Mouse (Mus musculus): ENCODE results near the gene Igf2. TPM values are rescaled to one million over a fixed set of nuclear protein-coding genes. Genes with fewer than 3 reads are reported as not detected.

The Igf2 gene
- polyA plus RNA-seq (2011; ENCODE audit: insufficient read depth, insufficient read length, low read depth, missing spikeins) = 272 and 297 TPM in 2 replicates

GRCm38 (mm10) chr7:142666659-142667058 lies at the start of gene Igf2:
TSS of gene Igf2 (minus strand) at chr7:142666816.
- TF ChIP-seq CTCF (IDR thresholded peaks at IDR 0.05; ENCODE audit: low read depth, low read length) = no peak
- TF ChIP-seq EP300 (IDR thresholded peaks at IDR 0.05; ENCODE audit: insufficient read depth, low read depth, low read length) = no peak
- Histone ChIP-seq H3K9ac (ENCODE audit: low read depth, poor library complexity, severe bottlenecking) (no peak within 1 kb of the TSS), H3K27ac (ENCODE audit: insufficient read depth, low read length) (no peak within 1 kb of the TSS), H3K36me3 (ENCODE audit: control insufficient read depth, insufficient read depth, low read length, poor library complexity, severe bottlenecking) (no peaks in the 10 kb centered on the region), H3K4me1 (ENCODE audit: control insufficient read depth, insufficient read depth, low read length) (no peaks in the 10 kb centered on the region), H3K9me3 (replicated peaks; ENCODE audit: control insufficient read depth, insufficient read depth, low read length, poor library complexity, severe bottlenecking) (peaks cover 22% of the 10 kb centered on the region), H3K27me3 (ENCODE audit: control insufficient read depth, insufficient read depth, low read length, poor library complexity, severe bottlenecking) (peaks cover 26% of the 10 kb centered on the region), H3K4me3 (ENCODE audit: low read depth, low read length) (no peak within 1 kb of the TSS)

GRCm38 (mm10) chr7:142714783-142715498 lies 48.3 kb upstream of the Igf2 start:
- Histone ChIP-seq H3K4me3 (ENCODE audit: low read depth, low read length) (no peak overlapping the region), H3K27ac (ENCODE audit: insufficient read depth, low read length) (no peak overlapping the region), H3K4me1 (ENCODE audit: control insufficient read depth, insufficient read depth, low read length) (no peaks in the 10 kb centered on the region), H3K36me3 (ENCODE audit: control insufficient read depth, insufficient read depth, low read length, poor library complexity, severe bottlenecking) (no peaks in the 10 kb centered on the region), H3K9me3 (replicated peaks; ENCODE audit: control insufficient read depth, insufficient read depth, low read length, poor library complexity, severe bottlenecking) (no peaks in the 10 kb centered on the region), H3K9ac (ENCODE audit: low read depth, poor library complexity, severe bottlenecking) (no peak overlapping the region), H3K27me3 (ENCODE audit: control insufficient read depth, insufficient read depth, low read length, poor library complexity, severe bottlenecking) (no peaks in the 10 kb centered on the region; the same call in 1 of the 2 replicates)
- TF ChIP-seq CTCF (IDR thresholded peaks at IDR 0.05; ENCODE audit: low read depth, low read length) (peak; percentile 16), EP300 (IDR thresholded peaks at IDR 0.05; ENCODE audit: insufficient read depth, low read depth, low read length) (no peak), POLR2A (IDR thresholded peaks at IDR 0.05; ENCODE audit: insufficient read depth, low read length) (no peak)

GRCm38 (mm10) chr7:142706873-142707272 lies 40.3 kb upstream of the Igf2 start:
- Histone ChIP-seq H3K27me3 (ENCODE audit: control insufficient read depth, insufficient read depth, low read length, poor library complexity, severe bottlenecking) (no peaks in the 10 kb centered on the region), H3K27ac (ENCODE audit: insufficient read depth, low read length) (no peak overlapping the region), H3K4me1 (ENCODE audit: control insufficient read depth, insufficient read depth, low read length) (no peaks in the 10 kb centered on the region), H3K9me3 (replicated peaks; ENCODE audit: control insufficient read depth, insufficient read depth, low read length, poor library complexity, severe bottlenecking) (no peaks in the 10 kb centered on the region), H3K9ac (ENCODE audit: low read depth, poor library complexity, severe bottlenecking) (no peak overlapping the region), H3K4me3 (ENCODE audit: low read depth, low read length) (no peak overlapping the region), H3K36me3 (ENCODE audit: control insufficient read depth, insufficient read depth, low read length, poor library complexity, severe bottlenecking) (no peaks in the 10 kb centered on the region)
- no peak for TF ChIP-seq EP300 (IDR thresholded peaks at IDR 0.05; ENCODE audit: insufficient read depth, low read depth, low read length)
- no peak for TF ChIP-seq CTCF (IDR thresholded peaks at IDR 0.05; ENCODE audit: low read depth, low read length)
- no peak for TF ChIP-seq POLR2A (IDR thresholded peaks at IDR 0.05; ENCODE audit: insufficient read depth, low read length)

DNA sequence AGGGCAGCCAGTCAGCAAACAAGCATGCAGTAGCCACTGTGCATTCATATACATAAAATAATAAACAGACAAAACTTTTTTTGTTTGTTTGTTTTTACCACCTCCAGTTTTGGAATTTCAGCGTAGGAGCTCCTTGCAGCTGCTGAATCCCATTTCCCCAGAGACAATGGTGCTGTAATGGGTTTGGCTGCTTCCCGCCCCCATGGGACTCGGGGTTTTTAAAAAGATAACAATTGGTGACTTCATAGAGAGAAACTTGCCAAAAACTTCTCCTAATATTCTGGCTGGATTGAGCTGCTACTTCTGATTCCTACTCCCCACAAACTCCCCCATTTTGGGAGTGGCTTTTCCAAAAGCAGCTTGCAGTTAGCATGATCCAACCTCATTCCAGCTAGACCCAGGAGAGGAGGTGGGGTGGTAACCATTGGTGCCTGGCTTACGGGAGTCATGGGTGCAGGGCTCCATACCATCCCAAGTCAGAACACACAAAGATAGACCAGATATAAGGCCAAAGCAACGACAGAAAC lies 32.8 kb upstream of the Igf2 start:
- H3K4me1 ChIP-seq (ENCODE audit: control insufficient read depth, insufficient read depth, low read length) = no peaks in the 10 kb centered on the region
- H3K9me3 ChIP-seq (replicated peaks; ENCODE audit: control insufficient read depth, insufficient read depth, low read length, poor library complexity, severe bottlenecking) = no peaks in the 10 kb centered on the region
- no peak for TF ChIP-seq POLR2A (IDR thresholded peaks at IDR 0.05; ENCODE audit: insufficient read depth, low read length)
- TF ChIP-seq EP300 (IDR thresholded peaks at IDR 0.05; ENCODE audit: insufficient read depth, low read depth, low read length) = no peak
- TF ChIP-seq CTCF (IDR thresholded peaks at IDR 0.05; ENCODE audit: low read depth, low read length) = no peak
- no peak overlapping the region for H3K27ac ChIP-seq (ENCODE audit: insufficient read depth, low read length)
- no peaks in the 10 kb centered on the region; the same call in 1 of the 2 replicates for H3K27me3 ChIP-seq (ENCODE audit: control insufficient read depth, insufficient read depth, low read length, poor library complexity, severe bottlenecking)
- no peak overlapping the region for H3K4me3 ChIP-seq (ENCODE audit: low read depth, low read length)
- no peak overlapping the region for H3K9ac ChIP-seq (ENCODE audit: low read depth, poor library complexity, severe bottlenecking)
- H3K36me3 ChIP-seq (ENCODE audit: control insufficient read depth, insufficient read depth, low read length, poor library complexity, severe bottlenecking) = no peaks in the 10 kb centered on the region

DNA sequence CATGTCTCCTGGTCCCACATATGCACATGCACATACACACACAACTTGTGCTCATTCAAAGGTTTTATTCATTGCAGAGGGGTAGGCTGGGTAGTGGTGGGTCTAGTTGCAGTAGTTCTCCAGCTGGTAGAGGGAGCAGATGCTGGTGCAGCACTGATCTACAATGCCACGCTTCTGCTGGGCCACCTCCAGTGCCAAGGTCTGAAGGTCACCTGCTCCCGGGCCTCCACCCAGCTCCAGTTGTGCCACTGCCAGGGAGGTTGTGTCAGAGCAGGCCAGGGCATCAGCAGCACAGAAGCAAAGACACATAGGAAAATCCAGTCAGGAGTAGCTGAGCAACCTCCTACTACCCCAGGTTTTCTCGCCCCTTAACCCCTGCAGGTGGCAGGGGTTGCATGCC lies 12.0 kb upstream of the Igf2 start:
- H3K9me3 ChIP-seq (replicated peaks; ENCODE audit: control insufficient read depth, insufficient read depth, low read length, poor library complexity, severe bottlenecking) = no peaks in the 10 kb centered on the region
- H3K4me3 ChIP-seq (ENCODE audit: low read depth, low read length) = no peak overlapping the region
- H3K27me3 ChIP-seq (ENCODE audit: control insufficient read depth, insufficient read depth, low read length, poor library complexity, severe bottlenecking) = no peaks in the 10 kb centered on the region; the same call in 1 of the 2 replicates
- H3K9ac ChIP-seq (ENCODE audit: low read depth, poor library complexity, severe bottlenecking) = no peak overlapping the region
- no peaks in the 10 kb centered on the region for H3K36me3 ChIP-seq (ENCODE audit: control insufficient read depth, insufficient read depth, low read length, poor library complexity, severe bottlenecking)
- no peak overlapping the region for H3K27ac ChIP-seq (ENCODE audit: insufficient read depth, low read length)
- no peaks in the 10 kb centered on the region for H3K4me1 ChIP-seq (ENCODE audit: control insufficient read depth, insufficient read depth, low read length)
- TF ChIP-seq POLR2A (IDR thresholded peaks at IDR 0.05; ENCODE audit: insufficient read depth, low read length) = no peak
- TF ChIP-seq EP300 (IDR thresholded peaks at IDR 0.05; ENCODE audit: insufficient read depth, low read depth, low read length) = no peak
- TF ChIP-seq CTCF (IDR thresholded peaks at IDR 0.05; ENCODE audit: low read depth, low read length) = no peak

DNA sequence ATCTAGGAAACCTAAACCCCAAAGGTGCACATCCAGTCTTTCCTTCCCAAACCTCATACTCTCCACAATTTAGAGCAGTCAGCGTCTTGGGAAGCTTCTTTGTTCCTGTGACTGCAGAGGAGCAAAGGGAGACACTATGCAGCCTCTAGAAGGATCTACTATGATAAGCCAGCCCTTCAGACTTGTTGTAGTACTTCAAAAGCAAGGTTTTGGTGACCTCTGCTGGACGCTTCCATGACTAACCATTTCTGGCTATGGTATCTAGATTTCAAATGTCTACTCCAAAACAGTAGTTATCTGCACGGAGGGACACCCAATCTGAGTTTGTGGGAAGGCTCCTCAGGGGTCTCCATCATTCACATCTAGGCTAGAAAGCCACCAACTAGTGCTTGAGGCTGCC lies 9.0 kb upstream of the Igf2 start:
- H3K9me3 ChIP-seq (replicated peaks; ENCODE audit: control insufficient read depth, insufficient read depth, low read length, poor library complexity, severe bottlenecking) = peaks cover 6% of the 10 kb centered on the region
- H3K9ac ChIP-seq (ENCODE audit: low read depth, poor library complexity, severe bottlenecking) = no peak overlapping the region
- H3K36me3 ChIP-seq (ENCODE audit: control insufficient read depth, insufficient read depth, low read length, poor library complexity, severe bottlenecking) = no peaks in the 10 kb centered on the region
- TF ChIP-seq EP300 (IDR thresholded peaks at IDR 0.05; ENCODE audit: insufficient read depth, low read depth, low read length) (no peak), POLR2A (IDR thresholded peaks at IDR 0.05; ENCODE audit: insufficient read depth, low read length) (no peak), CTCF (IDR thresholded peaks at IDR 0.05; ENCODE audit: low read depth, low read length) (no peak)
- H3K4me1 ChIP-seq (ENCODE audit: control insufficient read depth, insufficient read depth, low read length) = no peaks in the 10 kb centered on the region
- H3K27me3 ChIP-seq (ENCODE audit: control insufficient read depth, insufficient read depth, low read length, poor library complexity, severe bottlenecking) = no peaks in the 10 kb centered on the region
- no peak overlapping the region for H3K4me3 ChIP-seq (ENCODE audit: low read depth, low read length)
- H3K27ac ChIP-seq (ENCODE audit: insufficient read depth, low read length) = no peak overlapping the region

All from ES-Bruce4 (cell line).